ENCODE assay signal across 30 mouse cellular contexts in genomic region chr1:88717736-88718135, GRCm38 (mm10). TPM values are rescaled to one million over a fixed set of nuclear protein-coding genes. Genes with fewer than 3 reads are reported as not detected.
DNase-seq lines count a peak whose midpoint lies in the region; ATAC-seq and TF ChIP-seq lines count a peak whose summit lies in the region.
"Had no signal": no experiment of that assay in that cellular context is flagged by ENCODE, and none has a peak within 500 bp of the region (broad histone marks: within the 10 kb centered on the region; RNA-seq: fewer than 3 reads in every experiment).

No protein-coding gene starts in this region.

- no peak for TF ChIP-seq POLR2A in ES-Bruce4 (IDR thresholded peaks at IDR 0.05; ENCODE audit: insufficient read depth, low read length)

- H3K4me1 ChIP-seq in midbrain, embryonic 14.5 days (ENCODE audit: control insufficient read depth, insufficient read depth, low read length): no peaks in the 10 kb centered on the region
- 0 out of 2 replicates have a peak, but pooled peaks cover 2% of the 10 kb centered on the region for H3K4me1 ChIP-seq in midbrain, embryonic 13.5 days (replicated peaks)
- H3K4me1 ChIP-seq in ES-Bruce4 (ENCODE audit: control insufficient read depth, insufficient read depth, low read length): no peaks in the 10 kb centered on the region
- H3K4me1 ChIP-seq in midbrain, postnatal 0 days (ENCODE audit: insufficient read depth, low read length): 0 out of 2 replicates have a peak, but pooled peaks cover 2% of the 10 kb centered on the region
- H3K4me1 ChIP-seq: embryonic facial prominence, embryonic 10.5 days; embryonic facial prominence, embryonic 13.5 days; forebrain, embryonic 13.5 days; heart, embryonic 12.5 days; heart, embryonic 15.5 days; intestine, embryonic 15.5 days had no signal

- no peaks in the 10 kb centered on the region for H3K36me3 ChIP-seq in midbrain, embryonic 14.5 days (ENCODE audit: control insufficient read depth, insufficient read depth, low read length)
- no peaks in the 10 kb centered on the region for H3K36me3 ChIP-seq in midbrain, embryonic 13.5 days
- H3K36me3 ChIP-seq in ES-Bruce4 (ENCODE audit: control insufficient read depth, insufficient read depth, low read length, poor library complexity, severe bottlenecking): no peaks in the 10 kb centered on the region
- no peaks in the 10 kb centered on the region for H3K36me3 ChIP-seq in midbrain, postnatal 0 days (ENCODE audit: insufficient read depth, low read length)
- H3K36me3 ChIP-seq: embryonic facial prominence, embryonic 10.5 days; embryonic facial prominence, embryonic 13.5 days; G1E; heart, embryonic 12.5 days; heart, embryonic 15.5 days; intestine, embryonic 15.5 days had no signal

- H3K4me3 ChIP-seq in midbrain, embryonic 14.5 days (replicated peaks; ENCODE audit: low read depth, low read length): no peak overlapping the region
- no peak overlapping the region for H3K4me3 ChIP-seq in midbrain, embryonic 13.5 days (replicated peaks)
- H3K4me3 ChIP-seq in ES-Bruce4 (ENCODE audit: low read depth, low read length): no peak overlapping the region
- no peak overlapping the region for H3K4me3 ChIP-seq in midbrain, postnatal 0 days (ENCODE audit: low read depth, low read length)
- H3K4me3 ChIP-seq: embryonic facial prominence, embryonic 10.5 days; embryonic facial prominence, embryonic 13.5 days; erythroblast, embryonic 14.5 days; forebrain, embryonic 13.5 days; gastrocnemius, adult 2 months; heart, embryonic 12.5 days; heart, embryonic 15.5 days; intestine, embryonic 15.5 days had no signal

- H3K9me3 ChIP-seq in midbrain, embryonic 14.5 days (ENCODE audit: control insufficient read depth, low read length): no peaks in the 10 kb centered on the region
- H3K9me3 ChIP-seq in midbrain, embryonic 13.5 days: no peaks in the 10 kb centered on the region
- H3K9me3 ChIP-seq in ES-Bruce4 (replicated peaks; ENCODE audit: control insufficient read depth, insufficient read depth, low read length, poor library complexity, severe bottlenecking): no peaks in the 10 kb centered on the region
- no peaks in the 10 kb centered on the region for H3K9me3 ChIP-seq in midbrain, postnatal 0 days (ENCODE audit: low read length)
- H3K9me3 ChIP-seq: embryonic facial prominence, embryonic 10.5 days; embryonic facial prominence, embryonic 13.5 days; forebrain, embryonic 13.5 days; heart, embryonic 12.5 days; heart, embryonic 15.5 days; intestine, embryonic 15.5 days had no signal

- no peak for ATAC-seq in midbrain, embryonic 14.5 days (ENCODE audit: low FRiP score, low TSS enrichment)
- no peak for ATAC-seq in midbrain, embryonic 13.5 days
- no peak for ATAC-seq in midbrain, postnatal 0 days (ENCODE audit: low FRiP score)
- ATAC-seq: activated CD4-positive, CD25-positive, alpha-beta regulatory T cell, adult 4 months; CD4-positive, CD25-positive, alpha-beta regulatory T cell, adult 4 months; forebrain, embryonic 13.5 days; intestine, embryonic 15.5 days; Patski had no signal

- no peak for DNase-seq in midbrain, embryonic 14.5 days
- DNase-seq in ES-CJ7 (ENCODE audit: low read depth, low spot score): peak; percentile 65
- no peak for DNase-seq in midbrain, postnatal 0 days (ENCODE audit: low spot score)
- no peak for DNase-seq in layer of hippocampus, postnatal 36 days
- DNase-seq: adrenal gland, adult 8-10 months; adrenal gland, postnatal 25 days; cerebellum, adult 11-12 months; cerebellum, adult 8-10 months; cerebellum, postnatal 10 days; cerebellum, postnatal 36 days; embryo, embryonic 11 days; gastrocnemius, adult 2 months; gastrocnemius, postnatal 14 days; heart, adult 11 months; heart, postnatal 10 days; heart, postnatal 4 days had no signal

- no peak for TF ChIP-seq EP300 in ES-Bruce4 (IDR thresholded peaks at IDR 0.05; ENCODE audit: insufficient read depth, low read depth, low read length)

- peak; percentile 34 for TF ChIP-seq CTCF in ES-Bruce4 (IDR thresholded peaks at IDR 0.05; ENCODE audit: low read depth, low read length)
- TF ChIP-seq CTCF in midbrain, postnatal 0 days (IDR thresholded peaks at IDR 0.05): no peak

- H3K9ac ChIP-seq in midbrain, embryonic 14.5 days (replicated peaks; ENCODE audit: low read length): no peak overlapping the region
- H3K9ac ChIP-seq in midbrain, embryonic 13.5 days (replicated peaks): no peak overlapping the region
- H3K9ac ChIP-seq in ES-Bruce4 (ENCODE audit: low read depth, poor library complexity, severe bottlenecking): no peak overlapping the region
- no peak overlapping the region for H3K9ac ChIP-seq in midbrain, postnatal 0 days (replicated peaks; ENCODE audit: low read length, poor library complexity, severe bottlenecking)
- H3K9ac ChIP-seq: embryonic facial prominence, embryonic 13.5 days; forebrain, embryonic 13.5 days; heart, embryonic 12.5 days; heart, embryonic 15.5 days; hindbrain, embryonic 14.5 days; intestine, embryonic 15.5 days had no signal

- 80% methylated on average over 13 of the region's 13 CpGs for WGBS in midbrain, embryonic 14.5 days
- 77% methylated on average over 13 of the region's 13 CpGs for WGBS in midbrain, embryonic 13.5 days
- 80% methylated on average over 13 of the region's 13 CpGs for WGBS in midbrain, postnatal 0 days

- H3K4me2 ChIP-seq in midbrain, embryonic 14.5 days (ENCODE audit: low read length): no peak overlapping the region
- no peak overlapping the region for H3K4me2 ChIP-seq in midbrain, embryonic 13.5 days (replicated peaks)
- no peak overlapping the region for H3K4me2 ChIP-seq in midbrain, postnatal 0 days (ENCODE audit: low read depth, low read length, poor library complexity, severe bottlenecking)
- H3K4me2 ChIP-seq: embryonic facial prominence, embryonic 13.5 days; forebrain, embryonic 13.5 days; heart, embryonic 12.5 days; heart, embryonic 15.5 days; hindbrain, embryonic 14.5 days; intestine, embryonic 15.5 days had no signal

- 0 out of 2 replicates have a peak overlapping the region, but pooled peaks have one; percentile 26 for H3K27ac ChIP-seq in midbrain, embryonic 14.5 days (replicated peaks; ENCODE audit: low read depth, low read length)
- no peak overlapping the region for H3K27ac ChIP-seq in midbrain, embryonic 13.5 days
- no peak overlapping the region for H3K27ac ChIP-seq in ES-Bruce4 (ENCODE audit: insufficient read depth, low read length)
- H3K27ac ChIP-seq in midbrain, postnatal 0 days (ENCODE audit: low read depth, low read length): peak overlapping the region; percentile 21; the same call in 1 of the 2 replicates
- H3K27ac ChIP-seq: embryonic facial prominence, embryonic 10.5 days; embryonic facial prominence, embryonic 13.5 days; forebrain, embryonic 13.5 days; gastrocnemius, adult 2 months; heart, embryonic 15.5 days; hindbrain, embryonic 14.5 days; intestine, embryonic 15.5 days had no signal

- no peaks in the 10 kb centered on the region for H3K27me3 ChIP-seq in midbrain, embryonic 14.5 days (ENCODE audit: control insufficient read depth, insufficient read depth, low read length)
- no peaks in the 10 kb centered on the region for H3K27me3 ChIP-seq in midbrain, embryonic 13.5 days
- H3K27me3 ChIP-seq in ES-Bruce4 (ENCODE audit: control insufficient read depth, insufficient read depth, low read length, poor library complexity, severe bottlenecking): peaks cover 2% of the 10 kb centered on the region; the same call in 1 of the 2 replicates
- no peaks in the 10 kb centered on the region for H3K27me3 ChIP-seq in midbrain, postnatal 0 days (ENCODE audit: insufficient read depth, low read length)
- H3K27me3 ChIP-seq: embryonic facial prominence, embryonic 13.5 days; forebrain, embryonic 13.5 days; heart, embryonic 12.5 days; intestine, embryonic 15.5 days; Patski had no signal

RNA-seq across cellular contexts. Expression of gene Arl4c, which starts 15.7 kb away (rescaled TPM):
- polyA plus RNA-seq in midbrain, embryonic 14.5 days (2014; fragmentation: Nextera tagmentation; extraction: Ambion mirVana): 23.4 and 30.3 TPM in 2 replicates
- 45.6 and 47.7 TPM in 2 replicates for polyA plus RNA-seq in midbrain, embryonic 13.5 days (2015; fragmentation: Nextera tagmentation; extraction: Ambion mirVana)
- polyA plus RNA-seq in ES-Bruce4 (2011; ENCODE audit: insufficient read depth, insufficient read length, low read depth, missing spikeins): 106 and 108 TPM in 2 replicates
- total RNA-seq in midbrain, postnatal 0 days (2014; rRNA removed): 101 and 115 TPM in 2 replicates
- 44.4 and 47.4 TPM in 2 replicates for polyA plus RNA-seq in midbrain, postnatal 0 days (2015; fragmentation: Nextera tagmentation; extraction: Ambion mirVana)
- 10 to 100 TPM; 26.1 to 29.0 TPM for total RNA-seq in layer of hippocampus, postnatal 36 days (2021)
- polyA plus RNA-seq: G1E had no signal

Comparison
In these comparisons a context has a peak if more than half of its experiments do, and no peak if none do; other contexts are left out.
1. H3K27ac ChIP-seq: peak in midbrain, embryonic 14.5 days (single experiment) and midbrain, postnatal 0 days (single experiment); none in midbrain, embryonic 13.5 days (single experiment) and ES-Bruce4 (single experiment).